Mouse (Mus musculus) urinary bladder, postnatal 0 days (tissue): ENCODE results near the gene Ifnlr1. TPM values are rescaled to one million over a fixed set of nuclear protein-coding genes. Genes with fewer than 3 reads are reported as not detected.

Experiments
- polyA plus RNA-seq: library from polyadenylated mRNA; unstranded; fragments of >200 nt; fragmentation: Nextera tagmentation; extraction: Ambion mirVana; gene quantifications from 2 replicates; pipeline ENCODE4 v1.2.1, GENCODE M21; 2015

Ifnlr1 gene
- polyA plus RNA-seq, result 1.6 and 1.7 TPM in 2 replicates

DNA sequence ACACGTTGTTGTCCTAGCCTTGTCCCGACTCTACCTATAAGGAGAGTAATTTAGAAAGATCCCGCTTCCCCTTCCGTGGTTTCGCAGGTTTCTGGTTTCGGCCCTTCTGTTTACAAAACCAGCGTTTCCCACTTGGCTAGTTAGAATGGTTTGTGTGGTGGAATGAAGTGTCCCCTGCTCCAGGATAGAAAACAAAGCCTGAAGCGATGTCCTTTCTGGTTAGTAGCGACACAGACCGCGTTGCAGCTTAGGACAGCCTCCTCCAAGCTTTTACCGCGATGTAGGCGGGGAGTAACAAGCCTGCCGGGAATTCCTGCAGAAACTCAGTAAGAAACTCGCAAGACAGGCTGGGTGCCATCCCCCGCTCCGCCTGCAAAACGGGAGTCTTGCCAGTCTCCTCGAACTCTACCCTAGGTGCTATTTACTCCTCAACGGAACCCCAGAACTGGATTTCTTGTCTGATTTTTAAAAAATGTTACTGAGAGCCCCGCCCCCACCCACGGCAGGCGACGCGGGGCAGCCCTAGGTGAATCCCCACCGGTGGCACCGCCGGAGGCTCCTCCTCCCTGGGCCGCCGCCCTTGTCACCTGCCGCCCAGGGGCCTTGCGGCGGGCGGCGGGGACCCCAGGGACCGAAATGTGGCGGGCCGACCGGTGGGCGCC lies at the start of gene Ifnlr1:
Ifnlr1 (plus strand) TSS at position 382 of the 662 bp plus-strand sequence.

GRCm38 (mm10) chr4:135727817-135728216 lies 41.7 kb downstream of the Ifnlr1 start, which contains the start of gene Il22ra1:
Gene Il22ra1 (plus strand): TSS chr4:135728172.

Other genes with a start within 250 kb of the Ifnlr1 start
- gene Stpg1, start 191.5 kb upstream of the Ifnlr1 start, polyA plus RNA-seq, result 1.1 and 1.2 TPM in 2 replicates
- gene Nipal3, start 191.2 kb upstream of the Ifnlr1 start, polyA plus RNA-seq, result 11.4 and 12.3 TPM in 2 replicates
- 61.8 and 72.9 TPM in 2 replicates for gene Grhl3, start 112.7 kb upstream of the Ifnlr1 start, polyA plus RNA-seq
- gene Il22ra1, start 41.9 kb downstream of the Ifnlr1 start, polyA plus RNA-seq, result 0.37 and 0.52 TPM in 2 replicates
- 0.11 and 0.12 TPM in 2 replicates for gene Myom3, start 73.4 kb downstream of the Ifnlr1 start, polyA plus RNA-seq
- 85.6 and 105 TPM in 2 replicates for gene Srsf10, start 169.5 kb downstream of the Ifnlr1 start, polyA plus RNA-seq
- 66.4 and 75.1 TPM in 2 replicates for gene Pnrc2, start 187.6 kb downstream of the Ifnlr1 start, polyA plus RNA-seq
- gene Cnr2, start 209.1 kb downstream of the Ifnlr1 start, polyA plus RNA-seq, result 0.14 and 0.44 TPM in 2 replicates
- 46.9 and 63.5 TPM in 2 replicates for gene Fuca1, start 234.4 kb downstream of the Ifnlr1 start, polyA plus RNA-seq